Mouse (Mus musculus): ENCODE measurements around the gene Zbtb9. TPM values are rescaled to one million over a fixed set of nuclear protein-coding genes. Genes with fewer than 3 reads are reported as not detected.
A peak's percentile ranks its signal among the peaks of the same experiment; 100 is the strongest.

Zbtb9 gene
- total and polyA plus RNA-seq, 2 experiments from 2014 or later = 6.6 to 16.1 TPM

DNA sequence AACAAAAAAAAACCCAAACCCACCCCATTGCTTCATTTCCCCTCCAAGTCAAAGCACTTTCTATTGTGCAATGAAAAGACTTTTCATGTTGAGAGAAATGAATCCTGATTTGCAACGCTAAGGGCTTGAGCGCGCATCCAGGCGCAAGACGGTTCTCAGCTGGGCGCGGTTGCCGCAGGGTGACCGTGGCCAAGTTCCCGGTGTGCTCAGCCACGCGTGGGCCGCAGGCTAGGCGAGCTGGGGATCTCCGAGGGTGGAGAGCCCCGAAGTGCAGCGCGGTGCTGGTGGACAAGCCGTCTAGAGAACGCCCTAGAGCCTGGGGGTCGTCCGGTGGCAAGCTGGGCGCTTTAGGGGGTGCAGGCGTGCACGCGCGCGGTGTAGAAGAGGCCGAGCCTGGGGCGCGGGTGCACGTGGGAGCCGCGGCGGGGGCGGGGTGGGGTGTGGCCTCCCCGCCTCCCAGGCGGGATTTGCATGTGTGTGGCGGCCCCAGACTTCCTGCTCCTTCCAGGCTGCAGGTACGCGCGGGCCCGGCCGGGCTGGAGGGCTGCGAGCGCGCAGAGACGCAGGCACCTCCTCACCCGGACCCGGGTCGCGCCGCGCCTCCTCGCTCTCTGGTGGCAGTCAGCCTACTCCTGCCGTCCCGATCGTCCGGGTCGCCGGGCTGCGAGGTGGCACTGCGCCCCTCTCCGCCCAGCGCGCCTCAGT, 84.0 kb downstream of the Zbtb9 start, which contains the start of gene Itpr3:
Gene Itpr3, plus strand, starts transcription at position 493 of the 705 bp plus-strand sequence.
- under 1% methylated on average over 38 of the region's 66 CpGs for WGBS
- peak within 1 kb of the TSS; percentile 75 for H3K4me2 ChIP-seq (ENCODE audit: low read depth, low read length, poor library complexity, severe bottlenecking)
- no peak for TF ChIP-seq CTCF (IDR thresholded peaks at IDR 0.05)
- no peak for ATAC-seq (ENCODE audit: low FRiP score)
- no peaks in the 10 kb centered on the region for H3K36me3 ChIP-seq (ENCODE audit: insufficient read depth, low read length)
- H3K27me3 ChIP-seq (ENCODE audit: insufficient read depth, low read length) = peaks cover 27% of the 10 kb centered on the region
- H3K9me3 ChIP-seq (ENCODE audit: low read length) = no peaks in the 10 kb centered on the region
- DNase-seq (ENCODE audit: low spot score) = no peak
- peaks cover 7% of the 10 kb centered on the region; the same call in 1 of the 2 replicates for H3K4me1 ChIP-seq (ENCODE audit: insufficient read depth, low read length)
- H3K9ac ChIP-seq (replicated peaks; ENCODE audit: low read length, poor library complexity, severe bottlenecking) = peak within 1 kb of the TSS; percentile 44
- H3K4me3 ChIP-seq (ENCODE audit: low read depth, low read length) = peak within 1 kb of the TSS; percentile 48
- H3K27ac ChIP-seq (ENCODE audit: low read depth, low read length) = no peak within 1 kb of the TSS

DNA sequence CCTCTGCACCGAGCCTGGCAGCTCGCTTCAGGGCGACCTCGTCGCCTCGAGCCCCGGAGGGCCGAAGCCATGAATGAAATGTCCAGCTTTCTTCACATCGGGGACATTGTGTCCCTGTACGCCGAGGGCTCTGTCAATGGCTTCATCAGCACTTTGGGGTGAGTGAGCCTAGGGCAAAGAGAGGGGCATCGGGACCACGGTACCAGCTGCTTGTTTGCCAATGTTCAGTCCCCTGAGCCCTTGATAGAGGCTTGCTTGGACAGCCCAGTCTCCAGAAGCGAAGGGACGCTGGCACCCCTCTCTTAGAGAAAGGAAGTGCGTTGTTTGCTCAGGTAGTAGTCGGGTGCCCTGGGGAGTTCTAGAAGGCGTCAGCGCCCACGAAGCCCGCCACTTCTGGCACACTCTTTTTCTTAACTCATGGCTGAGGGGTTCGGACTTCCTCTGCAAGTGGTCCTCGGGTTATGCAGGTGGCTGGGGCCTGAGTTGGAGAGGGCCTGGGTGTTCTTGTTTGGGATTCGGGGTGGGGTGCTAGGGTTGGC, 84.6 kb downstream of the Zbtb9 start:
- H3K9ac ChIP-seq (replicated peaks; ENCODE audit: low read length, poor library complexity, severe bottlenecking) = peak overlapping the region; percentile 44
- H3K4me3 ChIP-seq (ENCODE audit: low read depth, low read length) = peak overlapping the region; percentile 48
- WGBS = 3% methylated on average over 24 of the region's 24 CpGs
- no peak overlapping the region for H3K27ac ChIP-seq (ENCODE audit: low read depth, low read length)
- H3K4me2 ChIP-seq (ENCODE audit: low read depth, low read length, poor library complexity, severe bottlenecking) = peak overlapping the region; percentile 75
- H3K4me1 ChIP-seq (ENCODE audit: insufficient read depth, low read length) = peaks cover 7% of the 10 kb centered on the region; the same call in 1 of the 2 replicates
- no peaks in the 10 kb centered on the region for H3K9me3 ChIP-seq (ENCODE audit: low read length)
- H3K27me3 ChIP-seq (ENCODE audit: insufficient read depth, low read length) = peaks cover 27% of the 10 kb centered on the region
- ATAC-seq (ENCODE audit: low FRiP score) = no peak
- no peaks in the 10 kb centered on the region for H3K36me3 ChIP-seq (ENCODE audit: insufficient read depth, low read length)
- TF ChIP-seq CTCF (IDR thresholded peaks at IDR 0.05) = no peak
- DNase-seq (ENCODE audit: low spot score) = no peak

Small RNA genes within 50 kb of the gene (microRNA-seq; reads per million reads assigned to microRNA genes)
- gene Mir3083 (ENCODE audit: borderline number of aligned reads) (2.0 reads per million), gene Mir6968 (ENCODE audit: borderline number of aligned reads) (2.3 reads per million)

Other genes starting within 250 kb of the Zbtb9 start
- gene Bnip1, start 192.1 kb upstream of the Zbtb9 start, total RNA-seq (2014; rRNA removed) = 48.2 and 56.8 TPM in 2 replicates
- gene Bnip1, start 192.1 kb upstream of the Zbtb9 start, polyA plus RNA-seq (2015; fragmentation: Nextera tagmentation; extraction: Ambion mirVana) = 53.4 and 53.7 TPM in 2 replicates
- not detected in 2 replicates for gene Nkx2-5, start 128.2 kb upstream of the Zbtb9 start, total RNA-seq (2014; rRNA removed)
- not detected in 2 replicates for gene Nkx2-5, start 128.2 kb upstream of the Zbtb9 start, polyA plus RNA-seq (2015; fragmentation: Nextera tagmentation; extraction: Ambion mirVana)
- 1.9 and 4.7 TPM in 2 replicates for gene Kifc5b, start 56.1 kb upstream of the Zbtb9 start, total RNA-seq (2014; rRNA removed)
- gene Kifc5b, start 56.1 kb upstream of the Zbtb9 start, polyA plus RNA-seq (2015; fragmentation: Nextera tagmentation; extraction: Ambion mirVana) = 1.6 and 1.9 TPM in 2 replicates
- 48.7 and 53.5 TPM in 2 replicates for gene Phf1, start 40.1 kb upstream of the Zbtb9 start, total RNA-seq (2014; rRNA removed)
- 32.8 and 35.8 TPM in 2 replicates for gene Phf1, start 40.1 kb upstream of the Zbtb9 start, polyA plus RNA-seq (2015; fragmentation: Nextera tagmentation; extraction: Ambion mirVana)
- gene Cuta, start 33.6 kb upstream of the Zbtb9 start, total RNA-seq (2014; rRNA removed) = 49.6 and 55.6 TPM in 2 replicates
- gene Cuta, start 33.6 kb upstream of the Zbtb9 start, polyA plus RNA-seq (2015; fragmentation: Nextera tagmentation; extraction: Ambion mirVana) = 136 and 143 TPM in 2 replicates
- gene Syngap1, start 31.9 kb upstream of the Zbtb9 start, total RNA-seq (2014; rRNA removed) = 77.0 and 90.3 TPM in 2 replicates
- gene Syngap1, start 31.9 kb upstream of the Zbtb9 start, polyA plus RNA-seq (2015; fragmentation: Nextera tagmentation; extraction: Ambion mirVana) = 3.6 and 6.1 TPM in 2 replicates
- gene Bak1, start 55.8 kb downstream of the Zbtb9 start, total RNA-seq (2014; rRNA removed) = 57.3 and 82.4 TPM in 2 replicates
- gene Bak1, start 55.8 kb downstream of the Zbtb9 start, polyA plus RNA-seq (2015; fragmentation: Nextera tagmentation; extraction: Ambion mirVana) = 3.9 and 5.3 TPM in 2 replicates
- 4.5 and 4.7 TPM in 2 replicates for gene Itpr3, start 84.1 kb downstream of the Zbtb9 start, total RNA-seq (2014; rRNA removed)
- 0.39 and 0.90 TPM in 2 replicates for gene Itpr3, start 84.1 kb downstream of the Zbtb9 start, polyA plus RNA-seq (2015; fragmentation: Nextera tagmentation; extraction: Ambion mirVana)
- gene Uqcc2, start 160.7 kb downstream of the Zbtb9 start, total RNA-seq (2014; rRNA removed) = 213 and 233 TPM in 2 replicates
- gene Uqcc2, start 160.7 kb downstream of the Zbtb9 start, polyA plus RNA-seq (2015; fragmentation: Nextera tagmentation; extraction: Ambion mirVana) = 453 and 478 TPM in 2 replicates
- 0.09 TPM in 1 of 2 replicates, not detected in the other for gene Ip6k3, start 194.6 kb downstream of the Zbtb9 start, total RNA-seq (2014; rRNA removed)
- gene Ip6k3, start 194.6 kb downstream of the Zbtb9 start, polyA plus RNA-seq (2015; fragmentation: Nextera tagmentation; extraction: Ambion mirVana) = 0.32 TPM in 1 of 2 replicates, not detected in the other
- gene Lemd2, start 231.3 kb downstream of the Zbtb9 start, total RNA-seq (2014; rRNA removed) = 85.7 and 94.3 TPM in 2 replicates
- 18.4 and 20.6 TPM in 2 replicates for gene Lemd2, start 231.3 kb downstream of the Zbtb9 start, polyA plus RNA-seq (2015; fragmentation: Nextera tagmentation; extraction: Ambion mirVana)

All from midbrain, postnatal 0 days (tissue).